ENCODE assay signal across 8 mouse cellular contexts in genomic region chr2:49571159-49571920, GRCm38 (mm10). TPM values are rescaled to one million over a fixed set of nuclear protein-coding genes. Genes with fewer than 3 reads are reported as not detected.
A peak's percentile ranks its signal among the peaks of the same experiment; 100 is the strongest.
DNase-seq lines count a peak whose midpoint lies in the region; ATAC-seq and TF ChIP-seq lines count a peak whose summit lies in the region.
"Had no signal": no experiment of that assay in that cellular context is flagged by ENCODE, and none has a peak within 500 bp of the region (broad histone marks: within the 10 kb centered on the region; RNA-seq: fewer than 3 reads in every experiment).

No protein-coding gene starts in this region.

- TF ChIP-seq POLR2A in lung, adult 2 months (IDR thresholded peaks at IDR 0.05; ENCODE audit: borderline replicate concordance, extremely low read depth, low read depth, low read length), result no peak

- H3K36me3 ChIP-seq in lung, embryonic 14.5 days (ENCODE audit: insufficient read depth), result no peaks in the 10 kb centered on the region
- no peaks in the 10 kb centered on the region for H3K36me3 ChIP-seq in embryonic facial prominence, embryonic 10.5 days (replicated peaks)
- no peaks in the 10 kb centered on the region for H3K36me3 ChIP-seq in hindbrain, embryonic 16.5 days (ENCODE audit: control insufficient read depth, insufficient read depth, low read length)
- H3K36me3 ChIP-seq in neural tube, embryonic 13.5 days, result no peaks in the 10 kb centered on the region

- H3K9me3 ChIP-seq in lung, embryonic 14.5 days (ENCODE audit: low read depth, low read length), result no peaks in the 10 kb centered on the region
- no peaks in the 10 kb centered on the region for H3K9me3 ChIP-seq in embryonic facial prominence, embryonic 10.5 days
- H3K9me3 ChIP-seq in hindbrain, embryonic 16.5 days (ENCODE audit: control insufficient read depth, low read length), result no peaks in the 10 kb centered on the region
- no peaks in the 10 kb centered on the region for H3K9me3 ChIP-seq in neural tube, embryonic 13.5 days

- no peak overlapping the region for H3K27ac ChIP-seq in lung, embryonic 14.5 days (ENCODE audit: low read depth)
- peak overlapping the region; percentile 31; the same call in 1 of the 2 replicates for H3K27ac ChIP-seq in embryonic facial prominence, embryonic 10.5 days (replicated peaks)
- H3K27ac ChIP-seq in hindbrain, embryonic 16.5 days (ENCODE audit: low read depth, low read length), result 0 out of 2 replicates have a peak overlapping the region, but pooled peaks have one; percentile 41
- peak overlapping the region; percentile 81 for H3K27ac ChIP-seq in neural tube, embryonic 13.5 days (replicated peaks)
- H3K27ac ChIP-seq: liver, embryonic 14.5 days had no signal

- WGBS in lung, embryonic 14.5 days, result 72% methylated on average over 11 of the region's 11 CpGs
- 69% methylated on average over 11 of the region's 11 CpGs for WGBS in lung, adult 2 months
- WGBS in embryonic facial prominence, embryonic 10.5 days, result 72% methylated on average over 11 of the region's 11 CpGs
- WGBS in hindbrain, embryonic 16.5 days, result 70% methylated on average over 11 of the region's 11 CpGs
- WGBS in neural tube, embryonic 13.5 days, result 77% methylated on average over 11 of the region's 11 CpGs

- peak; percentile 33 for ATAC-seq in lung, embryonic 14.5 days (ENCODE audit: insufficient read depth)
- no peak for ATAC-seq in hindbrain, embryonic 16.5 days
- 0 out of 2 replicates have a peak, but pooled peaks have one; percentile 26 for ATAC-seq in neural tube, embryonic 13.5 days (ENCODE audit: low read depth)

- no peaks in the 10 kb centered on the region for H3K4me1 ChIP-seq in lung, embryonic 14.5 days (ENCODE audit: insufficient read depth)
- no peaks in the 10 kb centered on the region for H3K4me1 ChIP-seq in lung, adult 2 months (ENCODE audit: control insufficient read depth, insufficient read depth, low read length)
- peaks cover 43% of the 10 kb centered on the region for H3K4me1 ChIP-seq in embryonic facial prominence, embryonic 10.5 days
- H3K4me1 ChIP-seq in hindbrain, embryonic 16.5 days (ENCODE audit: control insufficient read depth, insufficient read depth, low read depth, low read length), result peaks cover 12% of the 10 kb centered on the region
- H3K4me1 ChIP-seq in neural tube, embryonic 13.5 days (replicated peaks), result peaks cover 38% of the 10 kb centered on the region

- H3K4me2 ChIP-seq in lung, embryonic 14.5 days, result no peak overlapping the region
- no peak overlapping the region; the same call in 1 of the 2 replicates for H3K4me2 ChIP-seq in hindbrain, embryonic 16.5 days (ENCODE audit: low read length)
- peak overlapping the region; percentile 44 for H3K4me2 ChIP-seq in neural tube, embryonic 13.5 days

- TF ChIP-seq CTCF in lung, embryonic 14.5 days (IDR thresholded peaks at IDR 0.05; ENCODE audit: low read depth), result no peak
- no peak for TF ChIP-seq CTCF in lung, adult 2 months (IDR thresholded peaks at IDR 0.05; ENCODE audit: insufficient read depth, low read length)

- no peaks in the 10 kb centered on the region for H3K27me3 ChIP-seq in lung, embryonic 14.5 days (ENCODE audit: insufficient read depth, low read length)
- H3K27me3 ChIP-seq in embryonic facial prominence, embryonic 10.5 days (replicated peaks; ENCODE audit: low read depth, poor library complexity, severe bottlenecking), result no peaks in the 10 kb centered on the region
- H3K27me3 ChIP-seq in hindbrain, embryonic 16.5 days (replicated peaks; ENCODE audit: control insufficient read depth, insufficient read depth, low read length), result no peaks in the 10 kb centered on the region
- no peaks in the 10 kb centered on the region for H3K27me3 ChIP-seq in neural tube, embryonic 13.5 days

- no peak for DNase-seq in lung, embryonic 14.5 days
- no peak for DNase-seq in lung, adult 2 months
- no peak for DNase-seq in embryonic facial prominence, embryonic 10.5 days (ENCODE audit: low spot score)
- DNase-seq in right cerebral cortex, postnatal 25 days, result no peak
- DNase-seq in ovary, postnatal 36 days (ENCODE audit: low spot score), result no peak

- no peak overlapping the region for H3K9ac ChIP-seq in lung, embryonic 14.5 days
- H3K9ac ChIP-seq in hindbrain, embryonic 16.5 days (ENCODE audit: low read depth, low read length), result no peak overlapping the region
- H3K9ac ChIP-seq in neural tube, embryonic 13.5 days, result no peak overlapping the region
- H3K9ac ChIP-seq: liver, embryonic 14.5 days had no signal

- no peak overlapping the region for H3K4me3 ChIP-seq in lung, embryonic 14.5 days (ENCODE audit: low read depth, low read length)
- no peak overlapping the region for H3K4me3 ChIP-seq in lung, adult 2 months (replicated peaks; ENCODE audit: extremely low read depth, low read depth, low read length)
- no peak overlapping the region for H3K4me3 ChIP-seq in embryonic facial prominence, embryonic 10.5 days
- no peak overlapping the region for H3K4me3 ChIP-seq in hindbrain, embryonic 16.5 days (ENCODE audit: low read length)
- no peak overlapping the region for H3K4me3 ChIP-seq in neural tube, embryonic 13.5 days

RNA-seq across cellular contexts. Expression of gene Kif5c, which starts 47.8 kb away (rescaled TPM):
- polyA plus RNA-seq in lung, embryonic 14.5 days (2014; fragmentation: Nextera tagmentation; extraction: Ambion mirVana), result 0.78 and 1.0 TPM in 2 replicates
- polyA plus RNA-seq in lung, adult 2 months (2012; rRNA removed), result 0.07 and 0.37 TPM in 2 replicates
- 30.4 and 30.8 TPM in 2 replicates for polyA plus RNA-seq in embryonic facial prominence, embryonic 10.5 days (2016; fragmentation: Nextera tagmentation; extraction: Ambion mirVana)
- polyA plus RNA-seq in hindbrain, embryonic 16.5 days (2015; fragmentation: Nextera tagmentation; extraction: Ambion mirVana), result 168 and 173 TPM in 2 replicates
- 181 and 182 TPM in 2 replicates for polyA plus RNA-seq in neural tube, embryonic 13.5 days (2015; fragmentation: Nextera tagmentation; extraction: Ambion mirVana)

Comparison
In these comparisons a context has a peak if more than half of its experiments do, and no peak if none do; other contexts are left out.
1. RNA of gene Kif5c, which starts 47.8 kb away (polyA plus RNA-seq): 181 to 182 TPM in neural tube, embryonic 13.5 days, 168 to 173 TPM in hindbrain, embryonic 16.5 days and 30.4 to 30.8 TPM in embryonic facial prominence, embryonic 10.5 days; 0.78 to 1.0 TPM in lung, embryonic 14.5 days and 0.07 to 0.37 TPM in lung, adult 2 months; every median in the first group is over 10 times any median in the second.